Mouse (Mus musculus) erythroblast, adult 5-6 weeks (primary cell): ENCODE results near the gene Vps39. TPM values are rescaled to one million over a fixed set of nuclear protein-coding genes. Genes with fewer than 3 reads are reported as not detected.

Experiments used
- ATAC-seq: replicated peaks from 2 replicates; pipeline ENCODE4 v1.8.0; 2016; ENCODE audit warnings: moderate number of reproducible peaks, mild to moderate bottlenecking, moderate TSS enrichment, inconsistent platforms; ENCODE audit not compliant: poor library complexity, low FRiP score, severe bottlenecking
- total RNA-seq, 2 experiments: library from RNA; stranded (forward) in 1 of 2; stranded (reverse) in 1 of 2; fragments of 150-400 nt in 1 of 2; fragments of 200-764, 138-1000 nt in 1 of 2; gene quantifications; 2 replicates each; pipeline versions ENCODE4 v1.2.3 to v1.2.4; 2015 to 2017; ENCODE audit warnings: low replicate concordance in 2 of 2

The Vps39 gene
- total RNA-seq (2015; ENCODE audit: low replicate concordance) (8.8 and 13.2 TPM in 2 replicates), total RNA-seq (2017; ENCODE audit: low replicate concordance) (8.8 and 10.6 TPM in 2 replicates)

GRCm38 (mm10) chr2:120352682-120353646, at the start of gene Vps39:
Vps39 (minus strand) TSS chr2:120353137.
- peak; percentile 98 for ATAC-seq

- ATAC-seq, result no peak
Observed at GRCm38 (mm10) chr2:120397951-120398350, 45.0 kb upstream of the Vps39 start.

GRCm38 (mm10) chr2:120392406-120392805, 39.5 kb upstream of the Vps39 start:
- no peak for ATAC-seq

GRCm38 (mm10) chr2:120390934-120391333, 38.0 kb upstream of the Vps39 start:
- ATAC-seq, result no peak

- no peak for ATAC-seq
Observed at GRCm38 (mm10) chr2:120389376-120389775, 36.4 kb upstream of the Vps39 start.

- ATAC-seq, result no peak
Observed at GRCm38 (mm10) chr2:120387291-120387690, 34.4 kb upstream of the Vps39 start.

- ATAC-seq, result no peak
Observed at GRCm38 (mm10) chr2:120386264-120386663, 33.3 kb upstream of the Vps39 start.

- no peak for ATAC-seq
Observed at GRCm38 (mm10) chr2:120373858-120374257, 20.9 kb upstream of the Vps39 start.

GRCm38 (mm10) chr2:120367416-120368207, 14.7 kb upstream of the Vps39 start:
- no peak for ATAC-seq

GRCm38 (mm10) chr2:120366501-120366900, 13.6 kb upstream of the Vps39 start:
- no peak for ATAC-seq

GRCm38 (mm10) chr2:120360425-120360824, 7.5 kb upstream of the Vps39 start:
- no peak for ATAC-seq

GRCm38 (mm10) chr2:120351321-120351720, 1.6 kb downstream of the Vps39 start:
- ATAC-seq, result no peak

- ATAC-seq, result no peak
Observed at GRCm38 (mm10) chr2:120348120-120348519, 4.8 kb downstream of the Vps39 start.

- no peak for ATAC-seq
Observed at GRCm38 (mm10) chr2:120341741-120342140, 11.2 kb downstream of the Vps39 start.

- ATAC-seq, result no peak
Observed at GRCm38 (mm10) chr2:120337886-120338285, 15.1 kb downstream of the Vps39 start.

GRCm38 (mm10) chr2:120331575-120331974, 21.4 kb downstream of the Vps39 start:
- ATAC-seq, result no peak

GRCm38 (mm10) chr2:120315077-120315476, 37.9 kb downstream of the Vps39 start:
- ATAC-seq, result no peak

GRCm38 (mm10) chr2:120314487-120314886, 38.5 kb downstream of the Vps39 start:
- ATAC-seq, result no peak

- no peak for ATAC-seq
Observed at GRCm38 (mm10) chr2:120313976-120314375, 39.0 kb downstream of the Vps39 start, which contains the start of gene Pla2g4f. Pla2g4f (minus strand) TSS chr2:120314165.

- ATAC-seq, result no peak
Observed at GRCm38 (mm10) chr2:120312276-120312825, 40.6 kb downstream of the Vps39 start.
